Mouse (Mus musculus): ENCODE measurements around the gene Limk1.

The Limk1 gene

DNA sequence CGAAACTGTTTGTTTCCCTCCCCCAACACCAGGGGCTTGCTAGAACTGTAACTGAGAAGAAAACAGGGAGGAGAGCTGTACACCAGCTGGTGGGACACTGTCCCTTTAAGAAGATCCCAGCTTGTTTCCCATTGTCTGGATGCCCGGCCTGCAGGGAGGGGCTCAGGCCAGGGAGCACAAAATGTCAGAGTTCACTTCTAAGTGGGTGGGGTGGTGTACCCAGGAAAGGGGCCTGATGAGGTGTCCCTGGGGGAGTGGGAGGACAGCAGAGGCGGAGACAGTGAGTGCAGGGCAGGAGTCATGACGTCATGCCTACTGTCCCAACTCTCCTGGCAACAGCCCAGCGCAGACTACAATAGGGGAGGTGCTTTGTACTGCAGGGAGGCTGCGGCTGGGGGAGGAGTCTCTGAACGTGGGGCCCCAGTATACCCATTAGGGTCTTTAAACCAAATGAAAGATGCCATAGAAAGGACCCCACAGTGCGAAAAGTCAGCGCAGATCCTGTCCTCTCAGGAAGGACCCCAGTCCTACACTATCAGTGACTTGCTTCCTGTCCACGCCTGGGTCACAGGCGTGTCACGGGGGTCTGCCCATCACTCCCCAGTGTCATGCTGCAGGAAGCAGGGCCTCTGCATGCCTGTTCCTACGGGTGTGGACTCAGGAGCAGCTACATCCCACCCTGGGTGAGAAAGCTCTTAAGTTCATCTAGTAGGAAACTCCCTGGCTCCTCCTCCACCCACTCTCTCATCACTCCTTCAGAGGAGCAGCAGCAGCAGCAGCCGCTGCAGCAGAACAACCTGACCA, 12.2 kb downstream of the Limk1 start:
- peak; percentile 91 to 95 for DNase-seq

GRCm38 (mm10) chr5:134674977-134675376, 13.4 kb downstream of the Limk1 start:
- no peak for DNase-seq

DNA sequence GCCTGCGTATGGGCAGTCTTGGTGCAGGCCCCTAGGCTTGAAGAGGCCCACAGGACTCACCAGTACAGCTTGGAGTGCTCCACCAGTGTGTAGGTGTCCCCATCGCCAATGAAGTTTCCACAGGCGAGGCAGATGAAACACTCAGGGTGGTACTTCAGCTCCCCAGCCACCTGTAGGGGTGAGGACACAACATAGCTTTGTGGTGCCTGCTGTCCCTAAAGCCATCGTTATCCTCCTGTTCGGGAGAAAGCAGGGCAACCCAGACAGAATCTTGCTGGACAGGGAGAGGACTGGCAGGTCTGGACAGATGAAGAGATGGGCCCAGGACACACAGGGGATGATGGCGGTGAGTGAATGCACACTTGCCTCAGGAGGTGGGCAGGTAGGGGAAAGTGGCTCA, 15.8 kb downstream of the Limk1 start:
- DNase-seq, result no peak

GRCm38 (mm10) chr5:134672198-134672516, 16.2 kb downstream of the Limk1 start:
- no peak for DNase-seq

DNA sequence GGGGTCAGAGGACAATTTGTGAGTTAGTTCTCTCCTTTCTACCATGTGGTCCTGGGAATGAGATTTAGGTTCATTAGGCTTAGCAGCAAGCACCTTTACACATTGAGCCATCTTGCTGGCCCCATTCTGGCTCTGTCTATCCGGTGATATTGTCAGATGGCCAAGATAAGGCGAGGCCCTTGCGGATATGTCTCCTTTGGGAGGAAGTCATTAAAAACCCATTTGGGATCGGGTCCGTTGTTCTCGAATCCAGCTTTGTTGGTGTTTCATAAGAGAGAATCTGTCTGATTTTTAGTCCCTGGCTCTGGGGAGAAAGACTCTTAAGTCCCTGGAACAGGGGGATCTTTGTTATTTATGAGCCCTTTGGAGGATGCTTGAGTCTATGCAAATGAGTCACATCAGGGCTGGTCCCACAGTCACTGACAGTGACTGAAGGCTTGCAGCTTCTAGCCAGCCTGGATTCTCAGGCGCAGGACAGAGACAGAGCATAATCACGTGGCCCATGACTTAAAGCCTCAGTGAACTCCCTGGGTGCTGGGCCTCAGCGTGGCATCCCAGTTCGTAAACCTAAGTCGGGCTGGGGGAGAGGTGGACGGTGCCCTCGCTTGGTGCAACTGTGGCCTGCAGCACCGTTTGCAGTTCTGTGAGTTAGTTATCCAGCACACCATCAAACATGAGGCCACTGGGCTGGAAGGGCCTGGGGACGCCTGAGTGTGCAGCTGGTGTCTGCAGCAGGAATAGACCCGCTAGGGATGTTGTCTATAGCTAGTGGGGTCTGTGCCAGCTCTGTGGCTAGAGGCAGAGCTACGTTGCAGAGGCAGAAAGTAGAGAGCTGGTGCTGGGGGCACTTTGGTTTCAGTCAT, 16.8 kb downstream of the Limk1 start:
- no peak for DNase-seq

- DNase-seq, result no peak
These were observed 19.2 kb downstream of the Limk1 start for GRCm38 (mm10) chr5:134669001-134669708.

- peak; percentile 29 to 50 for DNase-seq
These were observed 19.9 kb downstream of the Limk1 start for GRCm38 (mm10) chr5:134668495-134668894.

GRCm38 (mm10) chr5:134656708-134657107, 31.7 kb downstream of the Limk1 start:
- DNase-seq, result no peak

DNA sequence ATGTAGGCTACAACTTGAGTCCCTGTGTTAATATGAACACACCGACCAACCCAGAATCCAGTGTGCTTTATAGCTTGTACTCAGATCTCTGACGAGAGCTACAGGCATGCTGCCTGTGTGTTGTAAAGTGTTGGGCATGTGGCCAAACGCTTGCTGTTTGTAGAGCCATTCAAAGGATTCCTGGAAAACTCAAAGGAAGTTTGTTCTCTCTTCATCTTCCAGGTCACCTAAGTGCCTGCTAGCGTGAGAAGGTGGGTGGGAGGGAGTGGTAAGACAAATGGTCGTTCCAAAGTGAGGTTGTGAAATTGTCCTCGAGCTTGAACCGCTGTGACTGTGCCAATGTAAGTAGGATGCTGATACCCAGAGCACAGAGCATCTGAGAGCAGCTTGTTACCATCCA, 36.4 kb downstream of the Limk1 start:
- peak; percentile 87 to 91 for DNase-seq

- DNase-seq, result peak; percentile 72 to 77
These were observed 37.5 kb downstream of the Limk1 start for GRCm38 (mm10) chr5:134650926-134651325.

GRCm38 (mm10) chr5:134648976-134649375, 39.4 kb downstream of the Limk1 start:
- DNase-seq, result peak in 1 of 2 experiments; percentile 17

DNA sequence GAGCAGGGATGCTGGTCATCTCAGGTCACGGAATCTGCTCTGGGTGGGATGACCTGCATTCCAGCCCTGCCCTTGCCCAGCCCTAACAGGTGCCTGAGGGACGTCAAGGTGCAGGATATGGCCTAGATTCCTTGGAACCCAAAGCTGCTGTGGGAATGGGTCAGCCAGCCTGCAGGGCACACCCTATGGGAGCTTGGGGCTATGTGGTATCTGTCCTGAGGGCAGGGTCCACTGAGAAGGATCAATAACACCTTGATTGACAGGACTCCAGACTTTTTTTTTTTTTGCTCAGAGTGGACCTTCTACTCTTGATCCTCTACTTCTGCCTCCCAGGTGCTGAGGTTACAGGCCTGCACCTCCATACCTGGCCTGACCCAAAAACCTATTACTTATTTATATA, 41.0 kb downstream of the Limk1 start:
- no peak for DNase-seq

GRCm38 (mm10) chr5:134646461-134646860, 41.9 kb downstream of the Limk1 start:
- DNase-seq, result no peak

DNA sequence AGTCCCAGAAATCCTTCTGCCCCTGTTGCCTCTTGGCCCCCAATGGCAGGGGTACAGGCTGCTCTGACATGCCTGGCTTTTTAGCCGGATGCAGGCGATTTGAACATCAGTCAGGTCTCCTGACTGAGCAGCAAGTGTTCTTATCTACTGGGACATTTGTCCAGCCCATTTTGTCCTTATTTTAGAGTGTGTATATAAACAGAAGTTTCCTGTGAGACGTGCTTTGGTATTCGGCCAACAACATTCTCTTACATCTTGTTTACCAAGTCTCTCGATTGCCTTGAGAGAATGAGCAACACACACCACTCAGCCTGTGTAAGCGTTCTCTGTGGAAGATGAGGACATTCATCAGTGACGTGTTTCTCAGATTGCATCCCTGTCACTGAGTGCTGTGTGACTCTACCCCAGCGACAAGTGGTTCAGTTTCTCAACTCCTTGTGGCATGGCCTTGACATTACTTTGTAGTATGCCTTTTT, 43.7 kb downstream of the Limk1 start:
- DNase-seq, result peak; percentile 84 to 93

GRCm38 (mm10) chr5:134644121-134644520, 44.3 kb downstream of the Limk1 start:
- no peak for DNase-seq

GRCm38 (mm10) chr5:134640371-134640770, 48.0 kb downstream of the Limk1 start:
- no peak for DNase-seq

DNA sequence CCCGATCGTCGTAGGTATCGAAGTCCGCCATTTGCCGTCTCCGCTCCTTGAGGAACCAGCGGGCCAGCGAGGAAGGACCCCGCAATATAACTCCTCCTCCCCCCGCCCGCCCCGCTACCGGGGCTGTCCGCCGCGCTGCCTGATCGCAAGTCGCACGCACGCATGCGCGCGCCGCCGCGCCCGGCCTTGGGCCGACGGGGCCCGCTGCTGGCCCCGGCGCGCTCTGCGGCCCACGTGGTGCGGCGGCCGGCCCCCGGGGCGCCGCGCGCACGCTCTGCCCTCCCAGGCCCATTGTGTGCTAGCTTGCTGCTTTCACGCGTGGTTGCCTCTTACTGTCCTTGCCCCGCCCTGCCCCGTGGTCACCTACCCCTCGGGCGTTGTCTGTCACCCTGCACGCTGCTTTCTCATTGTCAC, 49.1 kb downstream of the Limk1 start, which contains the start of gene Eif4h:
Eif4h (minus strand) TSS at position 222 of the 414 bp plus-strand sequence.
- DNase-seq, result peak; percentile 96 to 97

GRCm38 (mm10) chr5:134638461-134639268, 49.7 kb downstream of the Limk1 start:
- peak in 1 of 2 experiments; percentile 37 for DNase-seq

DNA sequence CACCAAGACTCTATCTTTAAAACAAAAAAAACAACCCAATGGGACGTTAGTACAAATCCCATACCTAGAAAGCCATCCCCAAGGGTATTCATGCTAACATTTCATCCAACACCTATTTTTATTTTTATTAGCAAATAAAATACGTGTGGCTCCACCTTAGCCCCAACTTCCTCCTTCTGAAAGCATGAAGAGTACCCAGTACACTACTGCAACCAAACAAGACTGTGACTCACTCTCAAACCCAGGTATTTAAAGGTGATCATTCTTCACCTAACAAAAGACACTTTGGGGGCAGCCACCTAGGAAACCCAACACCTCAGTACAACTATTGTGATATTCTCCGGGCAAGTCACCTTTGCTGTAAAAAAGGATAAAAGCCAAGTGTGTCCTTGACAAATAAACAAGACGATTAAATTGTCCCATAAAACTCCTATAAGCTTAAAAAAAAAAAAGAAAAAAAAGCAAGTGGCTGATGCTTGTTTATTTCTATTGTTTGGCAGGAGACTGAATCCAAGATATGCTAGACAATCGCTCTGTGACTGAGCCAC, 50.5 kb downstream of the Limk1 start:
- no peak for DNase-seq

DNA sequence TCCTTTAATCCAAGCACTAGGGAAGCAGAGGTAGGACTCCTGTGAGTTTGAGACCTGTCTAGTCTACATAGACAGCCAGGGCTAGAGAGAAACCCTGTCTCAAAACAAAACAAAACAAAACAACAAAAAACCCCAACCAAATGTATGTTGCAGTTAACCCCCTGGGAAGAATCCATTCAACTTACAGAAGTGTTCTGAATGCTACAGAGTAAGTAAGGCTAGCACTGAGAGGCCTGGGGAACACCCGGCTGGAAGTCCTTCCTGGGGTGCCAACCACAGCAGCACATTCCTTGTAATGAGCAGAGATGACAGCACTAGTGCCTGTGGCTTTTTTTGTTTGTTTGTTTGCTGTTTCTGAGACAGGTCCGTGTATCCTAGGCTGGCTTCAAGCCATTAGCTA, 55.6 kb downstream of the Limk1 start:
- no peak for DNase-seq

- DNase-seq, result no peak
These were observed 57.6 kb downstream of the Limk1 start for GRCm38 (mm10) chr5:134630835-134631234.

DNA sequence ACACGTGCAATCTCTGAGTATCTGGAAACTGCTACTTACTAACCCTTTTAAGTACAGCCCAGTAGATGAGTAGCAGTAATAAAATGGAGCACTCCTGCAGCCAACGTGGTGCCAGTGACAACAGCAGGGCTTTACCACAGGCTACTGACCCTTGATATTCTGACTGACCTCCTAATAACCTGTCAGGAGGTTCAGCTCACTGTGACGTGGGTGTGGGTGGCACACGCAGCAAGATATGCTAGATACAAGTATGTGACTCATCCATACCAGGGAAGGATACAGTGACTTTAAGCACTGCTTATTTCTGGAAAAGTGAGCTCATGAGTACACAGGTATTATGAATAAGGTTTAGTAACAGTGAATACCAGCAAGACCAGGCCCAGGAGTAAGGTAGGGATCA, 58.9 kb downstream of the Limk1 start:
- no peak for DNase-seq
